Mouse (Mus musculus): ENCODE data around the gene Atad1. TPM values are rescaled to one million over a fixed set of nuclear protein-coding genes. Genes with fewer than 3 reads are reported as not detected.

Atad1 gene
- polyA plus RNA-seq, 1 experiment from 2014 or later = 98.9 TPM

DNA sequence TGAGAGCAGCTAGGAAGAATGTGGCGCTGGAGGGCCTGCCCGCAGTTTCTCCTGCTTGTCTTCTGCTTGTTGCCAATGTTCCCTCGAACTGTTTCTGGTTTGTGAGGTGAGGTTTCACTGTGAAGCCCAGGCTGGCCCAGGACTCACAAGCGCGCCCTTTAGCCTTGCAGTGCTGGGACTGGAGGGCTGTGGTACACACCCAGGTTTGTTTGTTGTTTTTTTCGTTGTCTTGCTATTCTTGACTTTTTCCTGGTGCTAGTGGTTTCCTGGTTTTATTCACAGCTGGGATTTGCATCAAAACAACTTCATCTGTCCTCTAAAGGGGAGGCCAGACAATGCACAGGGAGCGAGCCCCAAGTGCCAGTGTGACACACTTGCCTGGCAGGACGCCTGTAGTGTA lies 104.7 kb downstream of the Atad1 start:
- ATAC-seq (ENCODE audit: low FRiP score) = no peak
- 58% methylated on average over 8 of the region's 8 CpGs for WGBS
- Histone ChIP-seq H3K27ac (no peak overlapping the region), H3K36me3 (replicated peaks) (no peaks in the 10 kb centered on the region), H3K9me3 (no peaks in the 10 kb centered on the region), H3K4me3 (replicated peaks) (no peak overlapping the region), H3K9ac (no peak overlapping the region), H3K4me2 (no peak overlapping the region), H3K4me1 (peaks cover 8% of the 10 kb centered on the region), H3K27me3 (no peaks in the 10 kb centered on the region)

DNA sequence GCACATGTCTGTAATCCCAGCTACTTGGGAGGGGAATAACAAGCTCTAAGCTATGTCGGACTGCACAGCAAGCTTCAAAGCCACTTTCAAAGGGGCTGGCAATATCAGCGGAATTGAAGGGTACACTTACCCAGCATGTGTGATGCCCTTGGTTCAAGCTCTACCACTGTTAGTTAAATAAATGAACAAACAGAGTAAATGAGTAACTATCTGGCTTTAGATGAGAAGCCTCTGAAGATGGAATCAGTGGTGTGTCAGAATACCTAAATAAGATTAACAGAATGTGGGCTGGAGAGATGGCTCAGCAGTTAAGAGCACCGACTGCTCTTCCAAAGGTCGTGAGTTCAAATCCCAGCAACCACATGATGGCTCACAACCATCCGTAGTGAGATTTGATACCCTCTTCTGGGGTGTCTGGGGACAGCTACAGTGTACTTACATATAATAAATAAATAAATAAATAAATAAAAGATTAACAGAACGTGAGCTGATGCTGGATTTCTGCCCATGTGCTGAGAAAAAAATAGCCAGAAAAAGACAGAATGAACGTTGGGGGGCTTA lies 110.9 kb downstream of the Atad1 start:
- no peak for ATAC-seq (ENCODE audit: low FRiP score)
- Histone ChIP-seq H3K4me2 (no peak overlapping the region), H3K4me1 (no peaks in the 10 kb centered on the region), H3K9me3 (no peaks in the 10 kb centered on the region), H3K9ac (no peak overlapping the region), H3K36me3 (replicated peaks) (no peaks in the 10 kb centered on the region), H3K27me3 (no peaks in the 10 kb centered on the region), H3K4me3 (replicated peaks) (no peak overlapping the region), H3K27ac (no peak overlapping the region)
- 83% methylated on average over 7 of the region's 7 CpGs for WGBS

DNA sequence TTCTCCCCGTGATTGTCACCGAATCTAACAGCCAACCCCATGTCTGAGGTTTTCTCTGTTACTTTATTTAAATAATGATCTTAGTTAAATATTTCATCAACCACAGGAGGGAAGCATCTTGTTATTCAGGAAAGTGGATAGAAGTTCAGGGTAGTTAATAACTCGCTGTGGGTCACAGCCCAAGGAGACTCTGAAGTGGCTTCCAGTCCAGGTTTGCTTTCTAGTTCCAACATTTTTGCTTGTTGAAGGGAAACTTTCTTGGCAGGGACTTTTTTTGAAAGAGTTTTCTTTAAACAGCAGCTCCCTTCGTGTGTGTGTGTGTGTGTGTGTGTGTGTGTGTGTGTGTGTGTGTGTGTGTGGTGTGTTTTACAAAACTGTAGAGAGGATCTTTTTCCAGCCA lies 112.0 kb downstream of the Atad1 start:
- no peaks in the 10 kb centered on the region for H3K36me3 ChIP-seq (replicated peaks)
- H3K9me3 ChIP-seq = no peaks in the 10 kb centered on the region
- H3K9ac ChIP-seq = no peak overlapping the region
- no peak for ATAC-seq (ENCODE audit: low FRiP score)
- 80% methylated on average over 4 of the region's 4 CpGs for WGBS
- no peak overlapping the region for H3K4me2 ChIP-seq
- H3K27me3 ChIP-seq = no peaks in the 10 kb centered on the region
- H3K4me3 ChIP-seq (replicated peaks) = no peak overlapping the region
- no peaks in the 10 kb centered on the region for H3K4me1 ChIP-seq
- no peak overlapping the region for H3K27ac ChIP-seq

DNA sequence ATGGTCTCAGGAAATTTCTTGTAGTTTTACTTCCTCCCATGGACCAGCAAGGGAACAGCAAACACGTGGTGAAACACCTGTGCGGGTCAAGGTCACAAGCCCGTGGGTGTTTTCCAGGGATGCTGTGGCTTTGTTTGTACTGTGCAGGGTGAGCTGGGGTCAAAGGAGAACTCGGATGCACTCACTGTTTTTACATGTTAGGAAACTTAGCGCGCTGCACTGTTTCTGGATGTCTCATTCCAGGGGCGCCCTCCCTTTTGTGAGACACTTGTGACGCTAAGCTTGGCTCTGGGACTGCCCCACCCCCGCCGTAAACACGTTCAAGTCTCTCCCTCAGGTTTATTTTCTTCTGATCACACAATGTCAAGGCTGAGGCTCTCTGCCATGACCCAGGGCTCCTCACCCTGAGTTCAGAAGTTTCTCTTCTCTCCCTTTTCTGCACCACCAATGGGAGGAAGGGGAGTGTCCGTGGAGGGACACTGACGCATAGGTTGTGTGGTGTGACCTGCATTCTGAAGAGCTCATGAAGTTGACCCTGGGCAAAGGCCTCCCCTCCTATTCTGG lies 112.7 kb downstream of the Atad1 start:
- no peak overlapping the region for H3K27ac ChIP-seq
- no peaks in the 10 kb centered on the region for H3K36me3 ChIP-seq (replicated peaks)
- WGBS = 78% methylated on average over 13 of the region's 13 CpGs
- H3K9ac ChIP-seq = no peak overlapping the region
- H3K4me1 ChIP-seq = no peaks in the 10 kb centered on the region
- ATAC-seq (ENCODE audit: low FRiP score) = no peak
- H3K9me3 ChIP-seq = no peaks in the 10 kb centered on the region
- H3K4me3 ChIP-seq (replicated peaks) = no peak overlapping the region
- H3K27me3 ChIP-seq = no peaks in the 10 kb centered on the region
- no peak overlapping the region for H3K4me2 ChIP-seq

DNA sequence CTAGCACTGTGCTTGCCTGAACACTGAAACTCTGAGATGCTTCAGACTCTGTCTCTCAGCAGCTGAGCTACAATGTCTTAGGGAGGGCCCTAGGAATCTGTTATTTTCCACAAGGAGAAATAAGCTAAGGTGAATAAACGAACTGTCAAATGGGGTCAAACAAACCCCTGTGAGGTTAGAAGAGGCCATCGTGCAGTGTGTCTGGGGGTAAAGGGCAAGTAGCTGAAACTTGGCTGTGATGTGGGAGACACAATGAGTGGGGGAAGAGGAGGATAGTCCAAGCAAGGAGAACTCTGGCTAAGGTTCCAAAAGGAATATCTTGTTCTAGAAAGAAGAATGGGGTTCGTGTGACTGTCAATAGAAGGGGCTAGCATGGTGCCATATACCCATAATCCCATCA lies 117.4 kb downstream of the Atad1 start:
- Histone ChIP-seq H3K4me2 (no peak overlapping the region), H3K27ac (no peak overlapping the region), H3K36me3 (replicated peaks) (no peaks in the 10 kb centered on the region), H3K4me3 (replicated peaks) (no peak overlapping the region), H3K9ac (no peak overlapping the region), H3K4me1 (no peaks in the 10 kb centered on the region), H3K9me3 (no peaks in the 10 kb centered on the region), H3K27me3 (no peaks in the 10 kb centered on the region)
- WGBS = 79% methylated on average over 3 of the region's 3 CpGs
- no peak for ATAC-seq (ENCODE audit: low FRiP score)

Other genes with a start within 250 kb of the Atad1 start
- gene Papss2, start 144.0 kb downstream of the Atad1 start, polyA plus RNA-seq (2016; fragmentation: Nextera tagmentation; extraction: Ambion mirVana) = 3.4 and 4.1 TPM in 2 replicates
- gene Pten, start 17.7 kb upstream of the Atad1 start, polyA plus RNA-seq (2016; fragmentation: Nextera tagmentation; extraction: Ambion mirVana) = 14.0 and 14.3 TPM in 2 replicates

Data from forebrain, embryonic 12.5 days (tissue).